Mouse (Mus musculus) hindbrain, postnatal 0 days (tissue): ENCODE results near the gene Zfp866. TPM values are rescaled to one million over a fixed set of nuclear protein-coding genes. Genes with fewer than 3 reads are reported as not detected.

ENCODE experiments used
- ATAC-seq: fragments of 200-750 bp; cut with Nextera tagmentation; 2 replicates; pipeline ENCODE4 v1.8.0; 2017; ENCODE audit warnings: mild to moderate bottlenecking, moderate TSS enrichment, moderate library complexity
- DNase-seq: peaks from one replicate; pipeline ENCODE4 v3.0.0-alpha.2; 2015; ENCODE audit warnings: low spot score
- H3K27ac ChIP-seq: fragments of 300-500 bp; sonication (generic); 2 replicates; pipeline ENCODE4 v1.5.1; 2014; ENCODE audit warnings: mild to moderate bottlenecking
- H3K27me3 ChIP-seq: fragments of 300-500 bp; sonication (generic); 2 replicates; pipeline ENCODE4 v1.6.1; 2014; ENCODE audit warnings: low read length, mixed read lengths; ENCODE audit not compliant: insufficient read depth
- H3K36me3 ChIP-seq: fragments of 300-500 bp; sonication (generic); 2 replicates; pipeline ENCODE4 v1.6.1; 2014; ENCODE audit warnings: low read length, mixed read lengths; ENCODE audit not compliant: insufficient read depth
- H3K4me1 ChIP-seq: fragments of 300-500 bp; sonication (generic); 2 replicates; pipeline ENCODE4 v1.6.1; 2014; ENCODE audit warnings: antibody characterized with exemption, low read length, mixed read lengths; ENCODE audit not compliant: insufficient read depth
- H3K4me2 ChIP-seq: fragments of 300-500 bp; sonication (generic); 2 replicates; pipeline ENCODE4 v1.6.1; 2014; ENCODE audit warnings: low read depth, mild to moderate bottlenecking, low read length, moderate library complexity, mixed read lengths
- H3K4me3 ChIP-seq: fragments of 300-500 bp; sonication (generic); 2 replicates; pipeline ENCODE4 v1.5.1; 2014; ENCODE audit warnings: low read length
- H3K9ac ChIP-seq: fragments of 300-500 bp; sonication (generic); replicated peaks from 2 replicates; pipeline ENCODE4 v1.6.1; 2014; ENCODE audit warnings: mild to moderate bottlenecking, low read length, moderate library complexity, mixed read lengths
- H3K9me3 ChIP-seq: fragments of 300-500 bp; sonication (generic); 2 replicates; pipeline ENCODE4 v1.6.1; 2016; ENCODE audit warnings: low read length, mixed read lengths
- CTCF ChIP-seq: IDR thresholded peaks from 2 replicates; pipeline ENCODE4 v1.5.1; 2016; ENCODE audit warnings: antibody characterized with exemption, control low read depth, low read depth
- WGBS: fragments of 180-500 bp; shearing (Covaris S2); extraction: QIAGEN DNeasy Blood & Tissue Kit; methylation state at CpG from one replicate; pipeline ENCODE4 v1.1.7; 2014; 5-methylcytosine and 5-hydroxymethylcytosine counted together
- polyA plus RNA-seq: library from polyadenylated mRNA; unstranded; fragments of >200 nt; fragmentation: Nextera tagmentation; extraction: Ambion mirVana; gene quantifications from 2 replicates; pipeline ENCODE4 v1.2.1, GENCODE M21; 2015
- total RNA-seq: library from RNA; depleted of rRNA; stranded (reverse); fragments of >200 nt; gene quantifications from 2 replicates; pipeline ENCODE4 v1.2.3, GENCODE M21; 2014

Zfp866 gene
- total and polyA plus RNA-seq, 2 experiments from 2014 or later, result 18.5 to 38.6 TPM

- Histone ChIP-seq H3K4me2 (no peak overlapping the region), H3K36me3 (peaks cover 8% of the 10 kb centered on the region; the same call in 1 of the 2 replicates), H3K9ac (no peak overlapping the region), H3K4me3 (no peak overlapping the region), H3K27ac (no peak overlapping the region), H3K9me3 (no peaks in the 10 kb centered on the region), H3K27me3 (no peaks in the 10 kb centered on the region), H3K4me1 (peaks cover 8% of the 10 kb centered on the region)
- TF ChIP-seq CTCF, result no peak
- WGBS, result 89% methylated on average over 2 of the region's 2 CpGs
- no peak for DNase-seq
- no peak for ATAC-seq
These were observed 18.9 kb downstream of the Zfp866 start for GRCm38 (mm10) chr8:69772106-69772505.

GRCm38 (mm10) chr8:69771221-69771620 lies 19.8 kb downstream of the Zfp866 start:
- Histone ChIP-seq H3K27me3 (no peaks in the 10 kb centered on the region), H3K27ac (no peak overlapping the region), H3K4me1 (peaks cover 8% of the 10 kb centered on the region), H3K4me3 (no peak overlapping the region), H3K4me2 (no peak overlapping the region), H3K9ac (no peak overlapping the region), H3K36me3 (peaks cover 17% of the 10 kb centered on the region), H3K9me3 (no peaks in the 10 kb centered on the region)
- DNase-seq, result no peak
- ATAC-seq, result no peak
- 86% methylated on average over 9 of the region's 9 CpGs for WGBS
- no peak for TF ChIP-seq CTCF

GRCm38 (mm10) chr8:69761814-69762445 lies 29.0 kb downstream of the Zfp866 start:
- no peak overlapping the region for H3K9ac ChIP-seq
- no peaks in the 10 kb centered on the region for H3K27me3 ChIP-seq
- no peak for DNase-seq
- no peaks in the 10 kb centered on the region for H3K9me3 ChIP-seq
- no peak overlapping the region for H3K4me3 ChIP-seq
- H3K27ac ChIP-seq, result no peak overlapping the region
- no peak for TF ChIP-seq CTCF
- WGBS, result 88% methylated on average over 4 of the region's 4 CpGs
- H3K4me2 ChIP-seq, result no peak overlapping the region
- ATAC-seq, result no peak
- H3K4me1 ChIP-seq, result no peaks in the 10 kb centered on the region
- H3K36me3 ChIP-seq, result peaks cover 39% of the 10 kb centered on the region

DNA sequence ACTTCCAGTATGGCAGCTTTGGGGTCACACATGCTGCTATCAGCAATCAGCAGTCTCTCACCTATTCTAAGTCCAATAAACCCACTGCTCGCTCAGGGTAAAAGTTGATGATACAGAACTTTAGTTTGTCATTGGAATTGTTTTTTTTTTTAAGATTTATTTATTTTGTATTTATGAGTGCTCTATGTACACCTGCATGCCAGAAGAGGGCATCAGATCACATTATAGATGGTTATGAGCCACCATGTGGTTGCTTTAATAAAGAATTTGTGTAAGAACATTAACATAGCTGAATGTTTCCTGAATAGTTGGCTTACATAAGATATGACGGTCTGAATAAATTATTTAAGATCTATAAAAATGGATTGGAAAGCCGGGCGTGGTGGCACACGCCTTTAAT lies 32.7 kb downstream of the Zfp866 start:
- peak; percentile 28; the same call in 1 of the 2 replicates for TF ChIP-seq CTCF

GRCm38 (mm10) chr8:69752437-69752836 lies 38.5 kb downstream of the Zfp866 start:
- ATAC-seq (no peak), DNase-seq (no peak)
- WGBS, result 92% methylated on average over 2 of the region's 2 CpGs
- no peak overlapping the region for H3K27ac ChIP-seq
- H3K27me3 ChIP-seq, result no peaks in the 10 kb centered on the region
- no peak overlapping the region for H3K4me2 ChIP-seq
- no peak for TF ChIP-seq CTCF
- no peaks in the 10 kb centered on the region for H3K9me3 ChIP-seq
- no peak overlapping the region for H3K9ac ChIP-seq
- peaks cover 5% of the 10 kb centered on the region; the same call in 1 of the 2 replicates for H3K4me1 ChIP-seq
- no peak overlapping the region for H3K4me3 ChIP-seq
- H3K36me3 ChIP-seq, result no peaks in the 10 kb centered on the region

More for the DNA sequence above, 32.7 kb downstream of the Zfp866 start:
- Histone ChIP-seq H3K9ac (no peak overlapping the region), H3K36me3 (peaks cover 7% of the 10 kb centered on the region; the same call in 1 of the 2 replicates), H3K27me3 (no peaks in the 10 kb centered on the region), H3K4me3 (no peak overlapping the region), H3K9me3 (no peaks in the 10 kb centered on the region), H3K4me2 (no peak overlapping the region), H3K4me1 (no peaks in the 10 kb centered on the region), H3K27ac (no peak overlapping the region)
- 97% methylated on average over 5 of the region's 5 CpGs for WGBS
- ATAC-seq (no peak), DNase-seq (no peak)

DNA sequence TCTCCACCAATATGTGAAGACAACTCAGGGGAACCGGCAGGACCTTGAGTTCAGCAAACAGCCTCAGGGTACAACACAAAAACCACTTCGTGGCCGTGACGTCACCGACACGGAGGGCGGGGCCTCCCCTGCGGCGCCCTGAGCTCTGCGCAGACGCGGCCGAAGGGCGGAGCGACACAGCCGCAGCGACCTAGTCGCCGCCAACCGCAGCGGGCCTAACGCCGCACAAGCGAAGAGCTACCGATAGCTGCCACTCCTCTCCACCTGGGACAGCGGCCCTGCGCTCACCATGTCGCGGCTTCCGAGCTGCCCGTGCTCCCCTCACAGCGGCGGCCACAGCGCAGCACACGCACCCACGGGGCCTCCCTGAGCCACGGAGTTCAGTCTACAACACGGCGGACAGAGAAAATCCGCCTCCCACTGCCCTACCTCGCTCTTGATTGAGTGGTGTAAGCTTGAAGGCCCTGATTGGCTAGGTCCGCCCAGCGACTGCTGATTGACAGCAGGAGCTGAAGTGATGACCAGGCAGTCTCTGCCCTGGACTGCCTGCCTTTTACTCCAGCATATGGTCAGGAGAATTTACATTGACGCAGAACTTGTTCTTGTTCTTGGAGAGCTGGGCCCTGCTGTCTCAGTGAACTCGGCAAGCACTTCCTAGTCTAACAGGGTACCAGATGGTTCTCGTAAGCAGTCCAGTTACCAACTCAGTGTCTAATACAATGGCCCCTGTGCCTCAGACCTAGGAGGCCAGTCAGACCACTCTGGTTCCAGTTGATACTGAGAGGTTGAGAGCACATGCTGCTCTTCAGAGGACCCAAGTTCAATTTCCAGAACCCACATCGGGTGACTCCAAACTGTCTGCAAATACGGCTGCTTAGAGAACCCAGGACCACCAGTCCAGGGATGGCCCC lies 41.2 kb downstream of the Zfp866 start, which contains the start of gene Zfp963:
Gene Zfp963, minus strand, starts transcription at position 427 of the 911 bp plus-strand sequence.
- H3K27ac ChIP-seq, result peak within 1 kb of the TSS; percentile 100
- H3K4me1 ChIP-seq, result peaks cover 5% of the 10 kb centered on the region; the same call in 1 of the 2 replicates
- peak within 1 kb of the TSS; percentile 79 for H3K9ac ChIP-seq
- no peak for TF ChIP-seq CTCF
- ATAC-seq (peak; percentile 99), DNase-seq (peak; percentile 97)
- 3% methylated on average over 48 of the region's 48 CpGs for WGBS
- H3K36me3 ChIP-seq, result no peaks in the 10 kb centered on the region
- H3K4me3 ChIP-seq, result peak within 1 kb of the TSS; percentile 74
- no peaks in the 10 kb centered on the region for H3K27me3 ChIP-seq
- H3K4me2 ChIP-seq, result peak within 1 kb of the TSS; percentile 49
- H3K9me3 ChIP-seq, result no peaks in the 10 kb centered on the region
